Mouse (Mus musculus): ENCODE measurements around the gene Etv6. TPM values are rescaled to one million over a fixed set of nuclear protein-coding genes. Genes with fewer than 3 reads are reported as not detected.

Gene Etv6
- polyA plus RNA-seq, 1 experiment from 2014 or later: 2.7 TPM

GRCm38 (mm10) chr6:134128594-134128993, 93.1 kb downstream of the Etv6 start:
- Histone ChIP-seq H3K4me3 (ENCODE audit: low read depth, low read length) (no peak overlapping the region), H3K9me3 (ENCODE audit: low read length) (peaks cover 3% of the 10 kb centered on the region; the same call in 1 of the 2 replicates), H3K9ac (replicated peaks) (no peak overlapping the region), H3K4me2 (ENCODE audit: low read depth, low read length) (no peak overlapping the region), H3K27ac (ENCODE audit: low read depth) (no peak overlapping the region), H3K36me3 (replicated peaks; ENCODE audit: insufficient read depth, low read length) (0 out of 2 replicates have a peak, but pooled peaks cover 5% of the 10 kb centered on the region), H3K4me1 (ENCODE audit: insufficient read depth) (peaks cover 12% of the 10 kb centered on the region), H3K27me3 (ENCODE audit: insufficient read depth, low read length) (no peaks in the 10 kb centered on the region)
- TF ChIP-seq EP300 (IDR thresholded peaks at IDR 0.05; ENCODE audit: low read depth) (no peak), CTCF (IDR thresholded peaks at IDR 0.05; ENCODE audit: low read depth) (no peak)
- 87% methylated on average over 13 of the region's 13 CpGs for WGBS (ENCODE audit: insufficient replicate concordance)
- no peak for ATAC-seq
- DNase-seq: no peak

- DNase-seq (no peak), ATAC-seq (no peak)
- no peak for TF ChIP-seq CTCF (IDR thresholded peaks at IDR 0.05; ENCODE audit: low read depth)
- no peak for TF ChIP-seq EP300 (IDR thresholded peaks at IDR 0.05; ENCODE audit: low read depth)
- Histone ChIP-seq H3K4me3 (ENCODE audit: low read depth, low read length) (no peak overlapping the region), H3K36me3 (replicated peaks; ENCODE audit: insufficient read depth, low read length) (peaks cover 8% of the 10 kb centered on the region; the same call in 1 of the 2 replicates), H3K27me3 (ENCODE audit: insufficient read depth, low read length) (no peaks in the 10 kb centered on the region), H3K27ac (ENCODE audit: low read depth) (no peak overlapping the region), H3K4me1 (ENCODE audit: insufficient read depth) (peaks cover 17% of the 10 kb centered on the region), H3K9me3 (ENCODE audit: low read length) (peaks cover 3% of the 10 kb centered on the region; the same call in 1 of the 2 replicates), H3K4me2 (ENCODE audit: low read depth, low read length) (no peak overlapping the region), H3K9ac (replicated peaks) (no peak overlapping the region)
- 82% methylated on average over 7 of the region's 7 CpGs for WGBS (ENCODE audit: insufficient replicate concordance)
Measured at GRCm38 (mm10) chr6:134129848-134130247, 94.3 kb downstream of the Etv6 start.

- TF ChIP-seq EP300 (IDR thresholded peaks at IDR 0.05; ENCODE audit: low read depth) (peak; percentile 36; the same call in 1 of the 2 replicates), CTCF (IDR thresholded peaks at IDR 0.05; ENCODE audit: low read depth) (no peak)
- no peak overlapping the region for H3K9ac ChIP-seq (replicated peaks)
- WGBS (ENCODE audit: insufficient replicate concordance): 57% methylated on average over 5 of the region's 5 CpGs
- H3K4me3 ChIP-seq (ENCODE audit: low read depth, low read length): no peak overlapping the region
- no peak for DNase-seq
- H3K4me1 ChIP-seq (ENCODE audit: insufficient read depth): peaks cover 17% of the 10 kb centered on the region
- H3K36me3 ChIP-seq (replicated peaks; ENCODE audit: insufficient read depth, low read length): peaks cover 8% of the 10 kb centered on the region; the same call in 1 of the 2 replicates
- ATAC-seq: peak; percentile 59
- H3K4me2 ChIP-seq (ENCODE audit: low read depth, low read length): no peak overlapping the region
- H3K27ac ChIP-seq (ENCODE audit: low read depth): peak overlapping the region; percentile 57; the same call in 1 of the 2 replicates
- no peaks in the 10 kb centered on the region for H3K27me3 ChIP-seq (ENCODE audit: insufficient read depth, low read length)
- peaks cover 3% of the 10 kb centered on the region; the same call in 1 of the 2 replicates for H3K9me3 ChIP-seq (ENCODE audit: low read length)
Measured at GRCm38 (mm10) chr6:134130816-134131215, 95.3 kb downstream of the Etv6 start.

- Histone ChIP-seq H3K4me1 (ENCODE audit: insufficient read depth) (peaks cover 17% of the 10 kb centered on the region), H3K27ac (ENCODE audit: low read depth) (no peak overlapping the region), H3K4me3 (ENCODE audit: low read depth, low read length) (no peak overlapping the region), H3K9ac (replicated peaks) (no peak overlapping the region), H3K9me3 (ENCODE audit: low read length) (peaks cover 3% of the 10 kb centered on the region; the same call in 1 of the 2 replicates), H3K27me3 (ENCODE audit: insufficient read depth, low read length) (no peaks in the 10 kb centered on the region), H3K36me3 (replicated peaks; ENCODE audit: insufficient read depth, low read length) (peaks cover 8% of the 10 kb centered on the region; the same call in 1 of the 2 replicates), H3K4me2 (ENCODE audit: low read depth, low read length) (no peak overlapping the region)
- DNase-seq (no peak), ATAC-seq (no peak)
- 78% methylated on average over 2 of the region's 2 CpGs for WGBS (ENCODE audit: insufficient replicate concordance)
- TF ChIP-seq EP300 (IDR thresholded peaks at IDR 0.05; ENCODE audit: low read depth): no peak
- no peak for TF ChIP-seq CTCF (IDR thresholded peaks at IDR 0.05; ENCODE audit: low read depth)
Measured at GRCm38 (mm10) chr6:134131601-134132000, 96.1 kb downstream of the Etv6 start.

GRCm38 (mm10) chr6:134133756-134134155, 98.3 kb downstream of the Etv6 start:
- ATAC-seq: no peak
- 33% methylated on average over 4 of the region's 4 CpGs for WGBS (ENCODE audit: insufficient replicate concordance)
- H3K36me3 ChIP-seq (replicated peaks; ENCODE audit: insufficient read depth, low read length): peaks cover 13% of the 10 kb centered on the region; the same call in 1 of the 2 replicates
- TF ChIP-seq CTCF (IDR thresholded peaks at IDR 0.05; ENCODE audit: low read depth): no peak
- no peak for TF ChIP-seq EP300 (IDR thresholded peaks at IDR 0.05; ENCODE audit: low read depth)
- H3K4me1 ChIP-seq (ENCODE audit: insufficient read depth): peaks cover 17% of the 10 kb centered on the region
- H3K9ac ChIP-seq (replicated peaks): no peak overlapping the region
- no peak overlapping the region for H3K27ac ChIP-seq (ENCODE audit: low read depth)
- peaks cover 3% of the 10 kb centered on the region; the same call in 1 of the 2 replicates for H3K9me3 ChIP-seq (ENCODE audit: low read length)
- no peak overlapping the region for H3K4me2 ChIP-seq (ENCODE audit: low read depth, low read length)
- no peaks in the 10 kb centered on the region for H3K27me3 ChIP-seq (ENCODE audit: insufficient read depth, low read length)
- no peak for DNase-seq
- H3K4me3 ChIP-seq (ENCODE audit: low read depth, low read length): no peak overlapping the region

GRCm38 (mm10) chr6:134134821-134135323, 99.4 kb downstream of the Etv6 start:
- no peak overlapping the region for H3K9ac ChIP-seq (replicated peaks)
- peaks cover 17% of the 10 kb centered on the region for H3K4me1 ChIP-seq (ENCODE audit: insufficient read depth)
- H3K9me3 ChIP-seq (ENCODE audit: low read length): no peaks in the 10 kb centered on the region
- TF ChIP-seq CTCF (IDR thresholded peaks at IDR 0.05; ENCODE audit: low read depth): no peak
- H3K4me2 ChIP-seq (ENCODE audit: low read depth, low read length): no peak overlapping the region
- 58% methylated on average over 9 of the region's 9 CpGs for WGBS (ENCODE audit: insufficient replicate concordance)
- peaks cover 13% of the 10 kb centered on the region; the same call in 1 of the 2 replicates for H3K36me3 ChIP-seq (replicated peaks; ENCODE audit: insufficient read depth, low read length)
- DNase-seq: no peak
- H3K4me3 ChIP-seq (ENCODE audit: low read depth, low read length): no peak overlapping the region
- H3K27ac ChIP-seq (ENCODE audit: low read depth): no peak overlapping the region
- no peaks in the 10 kb centered on the region for H3K27me3 ChIP-seq (ENCODE audit: insufficient read depth, low read length)
- ATAC-seq: peak; percentile 17; the same call in 1 of the 2 replicates
